Mouse (Mus musculus) c-Kit-negative CD71-positive TER-119-positive erythroid progenitor cells, embryonic 14.5 days (primary cell): ENCODE measurements around the gene Gzma.

Experiments
- DNase-seq: peaks from one replicate; pipeline ENCODE4 v3.0.0-alpha.2; 2013; ENCODE audit warnings: low read depth, low spot score

Gene Gzma

DNA sequence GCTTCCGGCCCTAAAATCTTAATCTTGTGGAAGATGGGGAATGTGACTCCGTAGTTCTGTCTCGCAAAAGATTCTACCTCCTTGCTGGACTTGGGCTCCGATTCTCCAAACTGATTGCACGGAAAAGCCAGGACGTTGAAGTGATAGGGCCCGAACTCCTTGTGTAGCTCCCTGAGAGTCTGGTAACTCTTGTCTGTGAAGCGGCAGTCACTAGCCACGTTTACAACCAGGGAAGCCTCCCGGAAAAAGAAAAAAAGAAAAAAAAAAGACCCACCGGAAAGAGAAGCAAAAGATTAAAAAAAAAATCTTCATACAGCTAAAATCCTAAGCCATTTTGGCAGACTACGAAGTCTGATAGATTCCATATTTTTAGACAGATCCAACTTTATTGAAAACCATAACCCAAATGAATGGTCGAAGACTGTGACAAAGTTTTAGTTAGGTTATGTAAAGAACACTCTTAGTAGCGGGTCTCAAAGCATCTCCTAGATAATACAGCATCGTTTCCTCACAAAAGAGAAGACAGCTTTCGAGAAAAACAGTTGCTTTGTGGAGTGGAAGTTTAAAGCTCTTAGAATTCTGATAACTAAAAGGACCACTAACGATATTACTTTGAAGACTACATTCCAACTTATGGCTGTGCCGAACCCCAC is 55.2 kb downstream of the Gzma start:
- DNase-seq: no peak

DNA sequence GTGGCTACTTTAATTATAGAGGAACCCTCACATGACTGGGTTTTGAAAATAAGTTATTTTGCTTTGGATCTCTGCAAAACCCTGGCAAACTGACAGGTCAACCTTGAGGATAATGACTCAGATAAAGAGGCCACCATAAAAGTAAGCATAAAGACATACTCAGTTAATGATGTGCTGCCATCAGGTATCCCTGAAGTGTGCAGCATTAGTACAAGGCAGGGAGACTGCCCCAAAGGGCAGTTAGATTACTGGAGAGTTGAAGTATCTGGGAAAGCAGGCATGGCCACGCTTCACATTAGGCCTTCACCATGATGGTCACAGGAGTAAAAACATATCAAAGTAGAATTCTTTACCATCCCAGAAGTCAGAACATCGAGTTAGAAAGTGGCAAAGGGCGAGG is 55.9 kb downstream of the Gzma start:
- no peak for DNase-seq
